Mouse (Mus musculus): ENCODE measurements around the gene Cnot10. TPM values are rescaled to one million over a fixed set of nuclear protein-coding genes. Genes with fewer than 3 reads are reported as not detected.

Cnot10 gene
- polyA plus RNA-seq, 1 experiment from 2014 or later = 63.4 TPM

DNA sequence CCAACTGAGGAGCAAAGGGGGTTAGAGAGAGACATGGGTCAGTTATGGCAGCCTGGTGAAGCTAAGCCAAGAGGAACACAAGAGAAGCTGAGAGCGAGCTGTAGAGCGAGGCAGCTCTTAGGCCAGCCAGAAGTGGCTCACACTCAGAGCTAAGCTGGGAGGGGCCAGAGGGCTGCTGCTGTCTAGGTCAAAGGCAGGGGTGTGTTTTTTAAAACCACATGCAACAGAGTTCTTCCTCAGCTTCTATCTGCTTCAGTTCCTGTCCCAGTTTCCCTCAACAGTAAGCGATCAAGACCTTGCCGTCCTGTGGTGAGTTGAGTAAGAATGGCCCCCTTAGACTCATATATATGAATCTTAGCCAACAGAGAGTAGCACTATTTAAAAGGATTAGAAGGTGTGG, 27.0 kb downstream of the Cnot10 start:
- Histone ChIP-seq H3K27ac (no peak overlapping the region), H3K9me3 (peaks cover 3% of the 10 kb centered on the region; the same call in 1 of the 2 replicates), H3K27me3 (no peaks in the 10 kb centered on the region), H3K4me3 (replicated peaks) (no peak overlapping the region), H3K9ac (replicated peaks) (no peak overlapping the region), H3K4me2 (replicated peaks) (no peak overlapping the region), H3K36me3 (peaks cover 80% of the 10 kb centered on the region), H3K4me1 (replicated peaks) (no peaks in the 10 kb centered on the region)
- 96% methylated on average over 4 of the region's 4 CpGs for WGBS
- no peak for ATAC-seq

DNA sequence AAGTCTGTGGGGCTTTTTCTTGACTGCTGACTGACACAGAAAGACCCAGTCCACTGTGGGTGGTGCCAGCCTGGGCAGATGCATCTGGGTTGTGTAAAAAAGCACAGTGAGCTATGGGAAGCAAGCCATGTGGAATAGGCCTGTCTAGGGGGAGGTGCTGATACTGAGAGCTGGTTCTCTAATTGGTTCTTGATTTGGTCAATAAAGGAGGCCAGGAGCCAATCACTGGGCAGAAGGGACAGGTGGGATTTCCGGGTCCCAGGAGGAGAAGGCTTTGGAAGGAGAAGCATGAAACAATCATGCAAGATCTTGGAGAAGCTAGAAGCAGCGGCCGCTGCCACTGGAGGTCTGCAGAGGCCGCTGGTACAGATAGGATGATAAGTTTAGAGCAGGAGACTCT, 27.4 kb downstream of the Cnot10 start:
- H3K36me3 ChIP-seq = peaks cover 80% of the 10 kb centered on the region

DNA sequence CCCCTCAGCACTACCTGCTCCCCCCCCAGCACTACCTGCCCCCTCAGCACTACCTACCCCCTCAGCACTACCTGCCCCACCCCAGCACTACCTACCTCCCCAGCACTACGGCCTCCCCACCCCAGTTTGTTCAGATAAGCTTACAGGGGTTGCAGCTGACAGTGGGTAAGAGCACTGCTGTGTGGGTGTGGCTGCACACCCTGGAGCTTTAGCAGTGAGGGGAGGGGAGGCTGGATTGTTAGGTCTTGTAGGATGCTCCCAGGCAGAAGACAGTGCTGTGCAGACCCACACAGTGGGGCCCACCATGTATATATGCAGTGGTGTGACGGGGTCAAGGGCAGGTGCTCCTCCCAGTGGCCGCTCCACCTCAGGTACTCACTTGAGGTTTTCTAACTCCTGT, 29.7 kb downstream of the Cnot10 start:
- H3K27me3 ChIP-seq = no peaks in the 10 kb centered on the region
- H3K4me3 ChIP-seq (replicated peaks) = no peak overlapping the region
- WGBS = 98% methylated on average over 3 of the region's 3 CpGs
- no peak overlapping the region for H3K27ac ChIP-seq
- H3K4me1 ChIP-seq (replicated peaks) = no peaks in the 10 kb centered on the region
- no peak for ATAC-seq
- H3K4me2 ChIP-seq (replicated peaks) = no peak overlapping the region
- peaks cover 3% of the 10 kb centered on the region; the same call in 1 of the 2 replicates for H3K9me3 ChIP-seq
- H3K36me3 ChIP-seq = peaks cover 84% of the 10 kb centered on the region
- no peak overlapping the region for H3K9ac ChIP-seq (replicated peaks)

More for the DNA sequence above, 27.4 kb downstream of the Cnot10 start:
- peaks cover 3% of the 10 kb centered on the region; the same call in 1 of the 2 replicates for H3K9me3 ChIP-seq
- WGBS = 89% methylated on average over 4 of the region's 4 CpGs
- H3K4me1 ChIP-seq (replicated peaks) = no peaks in the 10 kb centered on the region
- H3K27ac ChIP-seq = no peak overlapping the region
- no peak overlapping the region for H3K9ac ChIP-seq (replicated peaks)
- no peak for ATAC-seq
- H3K4me2 ChIP-seq (replicated peaks) = no peak overlapping the region
- H3K4me3 ChIP-seq (replicated peaks) = no peak overlapping the region
- no peaks in the 10 kb centered on the region for H3K27me3 ChIP-seq

DNA sequence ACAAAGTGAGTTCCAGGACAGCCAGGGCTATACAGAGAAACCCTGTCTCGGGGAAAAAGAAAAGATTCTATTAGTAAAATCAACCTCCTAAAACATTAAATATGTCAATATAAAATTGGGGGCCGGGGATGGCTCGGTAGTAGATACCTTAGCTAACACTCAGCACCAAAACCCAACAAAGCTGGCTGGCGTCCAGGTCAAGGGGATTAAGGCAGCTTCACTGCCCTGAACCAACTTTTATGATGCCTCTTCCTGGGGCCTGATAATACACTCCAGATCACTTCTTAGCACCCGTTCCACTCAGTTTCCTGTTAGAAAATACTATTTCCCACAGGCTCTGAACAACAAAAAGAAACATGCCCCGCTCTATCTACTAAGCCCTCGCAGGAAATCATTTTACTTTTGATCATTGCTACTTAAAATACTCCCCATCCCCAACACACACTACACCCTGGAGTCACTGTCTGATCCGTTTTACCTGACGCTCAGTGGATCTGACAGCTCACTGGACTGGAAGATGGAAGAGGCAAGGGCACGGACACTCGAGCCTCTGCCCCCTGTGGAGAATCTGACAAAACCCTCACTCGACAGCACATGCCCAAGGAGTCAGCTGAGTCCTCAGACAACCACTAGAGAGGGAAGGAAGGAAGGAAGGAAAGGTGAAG, 36.0 kb downstream of the Cnot10 start:
- H3K4me2 ChIP-seq (replicated peaks) = no peak overlapping the region
- H3K27me3 ChIP-seq = no peaks in the 10 kb centered on the region
- H3K4me3 ChIP-seq (replicated peaks) = no peak overlapping the region
- peaks cover 1% of the 10 kb centered on the region; the same call in 1 of the 2 replicates for H3K9me3 ChIP-seq
- ATAC-seq = peak; percentile 72; the same call in 1 of the 2 replicates
- peak overlapping the region; percentile 47 for H3K27ac ChIP-seq
- peaks cover 60% of the 10 kb centered on the region for H3K36me3 ChIP-seq
- H3K9ac ChIP-seq (replicated peaks) = no peak overlapping the region
- WGBS = 53% methylated on average over 12 of the region's 12 CpGs
- peaks cover 5% of the 10 kb centered on the region; the same call in 1 of the 2 replicates for H3K4me1 ChIP-seq (replicated peaks)

DNA sequence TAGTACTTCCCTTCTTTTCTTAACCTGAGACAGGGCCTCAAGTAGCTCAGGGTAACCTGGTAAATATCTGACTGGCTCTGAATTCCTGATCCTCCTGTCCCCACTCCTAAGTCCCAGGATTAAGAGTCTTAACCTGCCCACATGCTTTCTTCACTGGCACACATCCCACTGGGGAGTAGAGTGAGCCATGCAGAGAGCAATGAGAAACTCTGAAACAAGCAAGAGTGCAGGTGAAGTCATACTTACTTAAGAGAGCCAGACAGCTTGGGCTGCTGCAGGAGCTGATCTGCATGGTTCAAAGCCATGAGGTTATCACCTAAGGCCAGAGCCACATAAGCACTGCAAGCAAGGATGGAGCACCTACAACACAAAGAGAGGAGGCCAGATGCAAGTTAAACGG, 38.9 kb downstream of the Cnot10 start:
- 61% methylated on average over 1 of the region's 1 CpGs for WGBS
- no peak overlapping the region for H3K9ac ChIP-seq (replicated peaks)
- H3K4me1 ChIP-seq (replicated peaks) = peaks cover 5% of the 10 kb centered on the region; the same call in 1 of the 2 replicates
- no peaks in the 10 kb centered on the region for H3K27me3 ChIP-seq
- no peak for ATAC-seq
- no peak overlapping the region for H3K27ac ChIP-seq
- no peak overlapping the region for H3K4me3 ChIP-seq (replicated peaks)
- H3K4me2 ChIP-seq (replicated peaks) = no peak overlapping the region
- H3K9me3 ChIP-seq = no peaks in the 10 kb centered on the region
- peaks cover 60% of the 10 kb centered on the region for H3K36me3 ChIP-seq

DNA sequence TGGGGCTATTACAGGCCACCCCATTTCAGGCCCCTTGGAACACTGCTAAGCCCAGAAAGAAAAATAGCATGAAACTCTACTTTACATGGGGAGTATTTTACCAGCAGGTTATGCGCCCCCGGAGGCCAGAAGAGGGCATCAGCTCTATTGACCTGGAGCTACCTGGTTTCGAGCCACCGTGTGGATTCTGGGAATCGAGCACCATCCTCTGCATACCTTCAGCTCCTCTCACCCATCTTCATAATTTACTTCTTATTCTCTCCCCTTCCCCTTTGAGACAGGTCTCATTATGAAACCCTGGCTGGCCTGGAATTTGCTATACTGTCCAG, 55.0 kb downstream of the Cnot10 start:
- peaks cover 12% of the 10 kb centered on the region for H3K4me1 ChIP-seq (replicated peaks)
- peak overlapping the region; percentile 19; the same call in 1 of the 2 replicates for H3K27ac ChIP-seq
- H3K4me3 ChIP-seq (replicated peaks) = no peak overlapping the region
- H3K36me3 ChIP-seq = peaks cover 42% of the 10 kb centered on the region
- H3K4me2 ChIP-seq (replicated peaks) = peak overlapping the region; percentile 52; the same call in 1 of the 2 replicates
- H3K27me3 ChIP-seq = peaks cover 9% of the 10 kb centered on the region; the same call in 1 of the 2 replicates
- WGBS = 39% methylated on average over 5 of the region's 5 CpGs
- no peak overlapping the region for H3K9ac ChIP-seq (replicated peaks)
- no peaks in the 10 kb centered on the region for H3K9me3 ChIP-seq
- no peak for ATAC-seq

DNA sequence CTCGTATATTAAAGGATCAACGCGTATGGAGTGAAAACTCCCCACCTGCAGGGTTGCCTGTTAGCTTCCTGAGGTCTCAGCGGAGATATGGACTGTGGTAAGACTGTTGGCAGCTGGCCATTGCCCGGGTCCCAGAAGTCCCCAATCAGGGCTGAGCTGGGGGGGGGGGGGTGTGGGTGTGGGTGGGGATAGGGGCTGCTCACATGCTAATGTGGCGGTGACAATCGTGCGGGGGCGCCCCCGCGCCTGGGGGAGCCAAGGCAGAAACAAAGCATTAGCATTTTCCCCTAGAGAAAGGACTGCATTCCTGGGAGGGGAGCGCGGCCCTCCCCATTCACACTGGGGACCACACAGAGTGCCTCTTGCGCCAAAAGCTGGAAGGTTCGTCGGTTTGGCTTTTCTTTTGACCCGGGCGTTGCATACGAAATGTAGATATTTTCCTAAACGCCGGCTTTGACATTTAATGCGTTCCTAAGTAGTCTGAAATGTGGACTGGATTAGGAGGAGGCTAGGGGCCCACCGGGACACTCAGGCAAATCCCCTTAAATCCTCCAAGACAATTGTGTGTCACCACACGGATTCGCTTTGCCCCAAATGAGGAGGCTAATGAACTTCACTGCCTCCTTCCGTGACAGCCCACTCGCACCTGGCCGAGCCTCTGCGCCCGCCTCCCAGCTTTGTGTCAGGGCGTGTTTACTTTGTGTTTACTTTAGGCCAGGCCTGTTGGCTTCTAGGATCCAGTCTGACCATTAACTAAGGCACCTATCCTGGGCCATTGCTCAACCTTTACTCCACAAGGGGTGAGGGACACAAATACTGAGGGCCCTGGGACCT, 55.6 kb downstream of the Cnot10 start:
- Histone ChIP-seq H3K9me3 (no peaks in the 10 kb centered on the region), H3K27me3 (peaks cover 9% of the 10 kb centered on the region; the same call in 1 of the 2 replicates), H3K36me3 (peaks cover 36% of the 10 kb centered on the region), H3K4me1 (replicated peaks) (peaks cover 12% of the 10 kb centered on the region), H3K27ac (peak overlapping the region; percentile 35; the same call in 1 of the 2 replicates), H3K9ac (replicated peaks) (no peak overlapping the region), H3K4me3 (replicated peaks) (peak overlapping the region; percentile 28), H3K4me2 (replicated peaks) (peak overlapping the region; percentile 52)
- WGBS = 2% methylated on average over 31 of the region's 31 CpGs
- ATAC-seq = peak; percentile 87

DNA sequence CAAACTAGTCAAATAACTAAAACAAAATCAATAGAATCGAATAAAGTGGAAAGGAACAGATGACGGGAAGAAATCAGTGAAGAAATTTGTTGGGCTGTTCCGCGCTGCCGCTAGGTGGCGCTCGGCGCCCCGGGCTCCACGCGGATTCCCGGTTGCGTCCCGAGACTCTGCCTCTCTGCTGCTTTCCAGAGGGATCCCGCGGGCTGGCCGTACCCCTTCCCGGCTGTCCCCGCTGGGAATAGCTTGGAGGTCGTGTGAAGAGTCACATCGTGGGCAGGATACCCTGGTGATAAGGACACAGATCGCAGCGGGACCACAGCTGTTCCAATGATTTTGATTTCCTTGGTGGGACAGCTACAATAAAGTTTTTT, 56.2 kb downstream of the Cnot10 start:
- Histone ChIP-seq H3K27ac (peak overlapping the region; percentile 35; the same call in 1 of the 2 replicates), H3K4me1 (replicated peaks) (peaks cover 12% of the 10 kb centered on the region), H3K4me3 (replicated peaks) (peak overlapping the region; percentile 28), H3K36me3 (peaks cover 30% of the 10 kb centered on the region), H3K4me2 (replicated peaks) (peak overlapping the region; percentile 52), H3K27me3 (peaks cover 9% of the 10 kb centered on the region; the same call in 1 of the 2 replicates), H3K9ac (replicated peaks) (no peak overlapping the region), H3K9me3 (no peaks in the 10 kb centered on the region)
- peak; percentile 90 for ATAC-seq
- WGBS = 2% methylated on average over 23 of the region's 23 CpGs

DNA sequence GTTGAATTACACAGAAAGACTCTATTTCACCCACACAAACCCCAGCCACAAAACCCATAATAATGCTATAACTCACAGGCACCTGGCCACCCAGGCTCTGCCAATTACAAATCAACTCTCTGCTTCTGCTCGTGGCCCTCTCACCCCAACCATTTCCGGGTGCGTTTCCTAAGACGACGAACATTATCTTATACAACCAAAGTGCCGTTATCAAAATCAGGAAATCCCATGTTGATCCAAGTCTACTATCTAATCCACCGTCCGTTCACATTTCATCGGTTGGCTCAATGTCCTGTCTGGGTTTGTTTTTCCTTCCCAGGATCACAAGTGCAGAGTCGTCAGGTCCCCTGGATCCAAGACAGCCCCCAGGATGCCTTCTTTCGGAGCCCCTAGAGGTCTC, 61.3 kb downstream of the Cnot10 start:
- 0 out of 2 replicates have a peak, but pooled peaks cover 3% of the 10 kb centered on the region for H3K27me3 ChIP-seq
- 91% methylated on average over 11 of the region's 11 CpGs for WGBS
- no peak for ATAC-seq
- H3K4me3 ChIP-seq (replicated peaks) = no peak overlapping the region
- H3K27ac ChIP-seq = no peak overlapping the region
- no peak overlapping the region for H3K9ac ChIP-seq (replicated peaks)
- no peaks in the 10 kb centered on the region for H3K4me1 ChIP-seq (replicated peaks)
- no peaks in the 10 kb centered on the region for H3K9me3 ChIP-seq
- no peak overlapping the region for H3K4me2 ChIP-seq (replicated peaks)
- no peaks in the 10 kb centered on the region for H3K36me3 ChIP-seq

DNA sequence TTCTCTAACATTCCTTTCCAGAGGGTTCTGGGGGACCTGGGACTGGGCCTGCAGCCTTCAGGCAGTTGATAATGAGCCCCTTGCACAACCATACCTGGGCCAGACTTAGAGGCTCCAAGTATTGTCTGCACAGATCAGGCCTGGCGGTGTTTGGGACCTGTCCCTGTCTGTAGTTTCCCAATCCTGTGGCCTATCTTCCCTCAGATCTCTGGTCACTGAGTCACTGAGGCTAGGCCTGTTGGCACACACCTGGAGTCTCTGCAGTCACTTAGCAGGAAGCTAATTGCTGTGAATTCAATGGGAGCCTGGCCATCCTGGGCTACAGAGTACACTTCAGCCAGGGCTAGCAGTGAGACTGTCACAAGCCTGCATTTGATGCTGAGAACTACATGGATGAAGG, 64.0 kb downstream of the Cnot10 start:
- H3K27me3 ChIP-seq = no peaks in the 10 kb centered on the region
- no peak for ATAC-seq
- WGBS = 100% methylated on average over 1 of the region's 1 CpGs

DNA sequence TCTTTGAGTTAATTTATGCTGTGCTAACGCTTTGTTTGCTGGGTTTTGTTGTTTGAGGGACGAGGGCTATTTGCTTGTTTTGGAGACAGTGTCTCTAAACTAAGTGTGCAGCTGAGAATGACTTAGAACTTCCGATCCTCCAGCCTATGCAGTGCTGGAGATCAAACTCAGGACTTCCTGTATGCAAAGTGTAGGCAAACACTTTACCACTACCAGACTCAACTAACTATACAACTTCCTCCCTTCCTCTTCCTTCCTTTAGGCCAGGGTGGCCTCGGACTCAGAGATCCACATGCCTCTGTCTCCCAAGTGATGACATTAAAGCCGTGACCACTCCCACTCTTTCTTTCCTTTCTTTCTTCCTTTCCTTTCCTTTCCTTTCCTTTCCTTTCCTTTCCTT, 66.5 kb downstream of the Cnot10 start:
- Histone ChIP-seq H3K4me2 (replicated peaks) (no peak overlapping the region), H3K9me3 (no peaks in the 10 kb centered on the region), H3K36me3 (no peaks in the 10 kb centered on the region), H3K4me3 (replicated peaks) (no peak overlapping the region), H3K9ac (replicated peaks) (no peak overlapping the region), H3K27me3 (no peaks in the 10 kb centered on the region), H3K27ac (no peak overlapping the region), H3K4me1 (replicated peaks) (no peaks in the 10 kb centered on the region)
- ATAC-seq = no peak
- WGBS = 63% methylated on average over 5 of the region's 5 CpGs

More for the DNA sequence above, 64.0 kb downstream of the Cnot10 start:
- H3K4me1 ChIP-seq (replicated peaks) = no peaks in the 10 kb centered on the region
- H3K4me2 ChIP-seq (replicated peaks) = no peak overlapping the region
- H3K9ac ChIP-seq (replicated peaks) = no peak overlapping the region
- H3K4me3 ChIP-seq (replicated peaks) = no peak overlapping the region
- H3K36me3 ChIP-seq = no peaks in the 10 kb centered on the region
- no peaks in the 10 kb centered on the region for H3K9me3 ChIP-seq
- no peak overlapping the region for H3K27ac ChIP-seq

Measured in midbrain, embryonic 13.5 days (tissue).